Mouse (Mus musculus): Measurements from ENCODE around the gene H3f3b.

The H3f3b gene

DNA sequence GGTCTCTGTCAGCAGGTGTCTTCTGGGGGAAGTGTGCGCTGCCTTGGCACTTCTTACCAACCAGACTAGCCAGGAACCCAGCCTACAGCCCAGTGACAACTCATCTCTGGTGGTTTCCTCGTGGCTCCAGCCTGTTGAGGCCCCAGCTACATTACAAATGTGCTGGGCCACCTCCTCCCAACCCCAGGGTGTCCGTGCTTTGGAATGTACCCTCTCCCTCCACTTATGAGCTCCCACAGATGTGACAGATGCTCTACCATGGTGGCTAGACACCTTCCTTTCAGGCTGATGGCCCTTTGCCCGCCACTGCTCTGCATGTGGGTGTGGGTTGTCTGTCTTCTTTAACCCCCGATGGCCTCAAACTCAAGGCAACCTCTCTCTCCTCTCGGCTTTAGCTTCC is 26.0 kb downstream of the H3f3b start:
- no peak for DNase-seq (ENCODE audit: low spot score)

GRCm38 (mm10) chr11:116000607-116001006 is 27.2 kb downstream of the H3f3b start:
- no peak for DNase-seq (ENCODE audit: low spot score)

- peak; percentile 71 for DNase-seq (ENCODE audit: low spot score)
Observed at GRCm38 (mm10) chr11:115999538-116000143, 28.1 kb downstream of the H3f3b start.

- no peak for DNase-seq (ENCODE audit: low spot score)
Observed at GRCm38 (mm10) chr11:115999027-115999426, 28.7 kb downstream of the H3f3b start.

DNA sequence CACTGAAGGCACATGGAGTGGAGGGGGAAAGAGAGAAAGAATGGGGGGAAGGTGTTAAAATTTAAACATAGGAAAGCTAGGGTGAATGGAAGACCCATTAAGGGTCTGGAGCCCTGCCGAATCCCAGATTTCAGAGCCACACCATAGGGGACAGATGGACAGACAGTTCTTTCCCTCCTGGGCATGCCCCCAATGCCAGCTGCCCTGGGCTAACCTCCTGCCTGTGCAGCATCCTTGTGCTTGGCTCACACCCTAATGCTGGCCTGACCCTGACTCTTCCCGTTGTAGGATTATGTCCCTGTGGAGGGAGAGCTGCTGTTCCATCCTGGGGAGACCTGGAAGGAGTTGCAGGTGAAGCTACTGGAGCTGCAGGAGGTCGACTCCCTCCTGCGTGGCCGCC is 30.1 kb downstream of the H3f3b start:
- DNase-seq (ENCODE audit: low spot score), result no peak

GRCm38 (mm10) chr11:115997047-115997446 is 30.7 kb downstream of the H3f3b start:
- DNase-seq (ENCODE audit: low spot score), result no peak

GRCm38 (mm10) chr11:115995256-115995655 is 32.5 kb downstream of the H3f3b start:
- no peak for DNase-seq (ENCODE audit: low spot score)

GRCm38 (mm10) chr11:115992098-115992497 is 35.7 kb downstream of the H3f3b start:
- no peak for DNase-seq (ENCODE audit: low spot score)

DNA sequence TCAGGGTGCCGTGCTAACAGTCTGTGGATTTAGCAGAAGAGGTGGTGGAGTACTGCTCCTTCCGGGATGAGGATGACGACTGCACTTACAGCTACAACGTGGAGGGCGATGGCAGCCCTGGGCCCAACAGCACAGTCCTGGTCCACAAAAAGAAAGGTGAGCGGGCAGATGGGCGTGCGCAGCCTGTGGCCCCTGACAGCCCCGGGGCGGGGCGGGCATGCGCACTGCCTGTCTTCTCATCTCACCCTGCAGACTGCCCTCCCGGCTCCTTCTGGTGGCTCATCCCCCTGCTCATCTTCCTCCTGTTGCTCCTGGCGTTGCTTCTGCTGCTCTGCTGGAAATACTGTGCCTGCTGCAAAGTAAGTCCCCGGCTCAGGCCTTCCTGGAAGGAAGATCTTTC is 38.1 kb downstream of the H3f3b start:
- DNase-seq (ENCODE audit: low spot score), result no peak

DNA sequence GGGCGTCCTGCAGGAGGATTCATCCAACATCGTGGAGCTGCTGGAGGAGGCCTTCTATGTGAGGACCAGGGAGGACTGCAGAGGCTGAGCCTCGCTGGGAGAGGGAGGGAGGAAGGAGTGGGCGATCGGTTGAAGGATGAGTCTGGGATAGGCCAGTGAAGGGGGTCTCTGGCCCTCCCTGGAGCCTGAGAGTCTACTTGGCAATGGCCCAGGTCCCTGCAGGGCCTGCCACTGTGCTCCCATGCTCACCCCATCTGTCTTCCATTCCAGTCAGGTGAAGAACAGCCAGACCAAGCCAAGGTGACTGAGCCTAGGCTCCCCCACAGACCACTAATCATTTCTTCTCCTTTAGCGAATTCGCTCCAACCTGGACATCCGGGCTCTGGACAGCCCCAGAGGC is 44.5 kb downstream of the H3f3b start:
- DNase-seq (ENCODE audit: low spot score), result no peak

GRCm38 (mm10) chr11:115982472-115982871 is 45.3 kb downstream of the H3f3b start:
- DNase-seq (ENCODE audit: low spot score), result no peak

GRCm38 (mm10) chr11:115975544-115975943 is 52.2 kb downstream of the H3f3b start:
- no peak for DNase-seq (ENCODE audit: low spot score)

DNA sequence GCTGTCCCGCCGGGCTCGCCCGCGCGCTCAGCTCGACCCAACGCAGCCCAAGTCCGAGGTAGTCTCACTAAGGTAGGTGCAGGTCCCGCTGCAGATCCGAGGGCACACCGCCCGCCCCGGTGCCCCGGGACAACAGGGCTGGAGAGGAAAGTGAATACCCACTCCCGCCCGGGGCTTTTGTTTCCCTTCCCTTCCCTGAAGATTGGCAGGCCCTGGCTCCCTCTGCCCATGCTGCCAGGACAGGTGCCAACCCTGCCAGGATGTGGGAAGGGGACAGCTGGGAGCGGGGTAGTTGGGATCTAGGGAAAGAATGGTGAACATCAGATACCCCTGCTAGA is 52.7 kb downstream of the H3f3b start:
- DNase-seq (ENCODE audit: low spot score), result no peak

DNA sequence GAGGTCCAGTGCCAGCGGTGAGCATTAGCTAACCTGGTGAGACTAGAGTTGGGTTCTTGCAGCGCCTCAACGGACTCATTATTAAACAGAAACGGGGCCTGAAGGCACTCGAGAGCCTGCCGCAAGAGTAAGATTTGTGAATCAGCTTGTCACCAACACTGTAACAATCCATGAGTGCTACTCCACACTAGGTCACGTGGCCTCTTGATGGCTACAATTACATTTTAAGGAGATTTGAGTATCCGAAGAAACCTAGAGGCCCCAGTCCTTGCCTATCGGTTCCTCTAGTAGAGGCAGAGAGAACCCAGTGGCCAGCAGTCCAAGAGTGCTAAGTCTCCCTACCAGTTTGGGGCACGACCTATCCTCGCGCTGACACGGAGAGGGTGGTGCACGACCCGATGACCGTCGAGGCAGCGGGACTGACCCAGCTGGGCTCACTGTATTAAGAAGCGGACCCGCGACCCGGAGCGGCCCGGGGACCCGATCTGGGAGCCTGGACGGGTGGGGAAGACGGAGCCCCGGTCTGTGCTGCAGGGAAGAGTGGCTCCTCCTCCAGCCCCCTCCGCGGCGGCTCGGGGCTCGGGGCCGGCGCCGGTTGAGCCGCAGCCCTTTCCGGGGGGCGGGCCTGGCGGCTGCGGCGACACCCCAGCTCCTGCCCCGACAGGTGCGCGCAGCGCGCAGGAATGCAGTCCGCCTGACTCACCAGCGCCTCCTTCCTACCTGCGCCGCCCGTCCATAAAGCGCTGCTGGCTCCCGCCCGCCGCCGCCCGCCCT is 53.3 kb downstream of the H3f3b start, which contains the start of gene Itgb4:
Gene Itgb4, plus strand, starts transcription at position 401 of the 774 bp plus-strand sequence.
- no peak for DNase-seq (ENCODE audit: low spot score)
